In genomic region chr3:84037536-84037935, GRCm38 (mm10) we compare ENCODE assay signal across 7 mouse cellular contexts. TPM values are rescaled to one million over a fixed set of nuclear protein-coding genes. Genes with fewer than 3 reads are reported as not detected.
A peak's percentile ranks its signal among the peaks of the same experiment; 100 is the strongest.
DNase-seq lines count a peak whose midpoint lies in the region; ATAC-seq and TF ChIP-seq lines count a peak whose summit lies in the region.

No protein-coding gene starts in this region.

- ATAC-seq in megakaryocyte, adult 5-6 weeks (ENCODE audit: poor library complexity, severe bottlenecking) = no peak
- no peak for ATAC-seq in forebrain, embryonic 15.5 days (replicated peaks)
- ATAC-seq in liver, embryonic 13.5 days (ENCODE audit: low read depth) = no peak
- ATAC-seq in stomach, embryonic 16.5 days (ENCODE audit: insufficient read depth, low FRiP score) = no peak

- peak overlapping the region; percentile 90 for H3K4me2 ChIP-seq in forebrain, embryonic 15.5 days (replicated peaks)
- H3K4me2 ChIP-seq in liver, embryonic 13.5 days = peak overlapping the region; percentile 97
- peak overlapping the region; percentile 98 for H3K4me2 ChIP-seq in stomach, embryonic 16.5 days (ENCODE audit: low read depth, low read length)

- H3K4me1 ChIP-seq in megakaryocyte, embryonic 14.5 days = peaks cover 87% of the 10 kb centered on the region
- H3K4me1 ChIP-seq in forebrain, embryonic 15.5 days = peaks cover 67% of the 10 kb centered on the region
- peaks cover 86% of the 10 kb centered on the region for H3K4me1 ChIP-seq in liver, embryonic 13.5 days (replicated peaks)
- H3K4me1 ChIP-seq in stomach, embryonic 16.5 days (ENCODE audit: control insufficient read depth, insufficient read depth, low read length) = peaks cover 39% of the 10 kb centered on the region

- H3K4me3 ChIP-seq in megakaryocyte, embryonic 14.5 days (replicated peaks) = peak overlapping the region; percentile 91
- peak overlapping the region; percentile 95 for H3K4me3 ChIP-seq in forebrain, embryonic 15.5 days
- H3K4me3 ChIP-seq in liver, embryonic 13.5 days (replicated peaks) = peak overlapping the region; percentile 91
- no peak overlapping the region for H3K4me3 ChIP-seq in stomach, embryonic 16.5 days (replicated peaks; ENCODE audit: low read length)
- no peak overlapping the region for H3K4me3 ChIP-seq in left cerebral cortex, adult 2 months

- intact Hi-C loops in left cerebral cortex, adult 2 months (cut with DNase I) = no loop called here

- no peak for DNase-seq in liver, embryonic 13.5 days
- no peak for DNase-seq in left cerebral cortex, adult 2 months (ENCODE audit: extremely low spot score in 1 of 2, low spot score in 2 of 2)
- DNase-seq in right cerebral cortex, adult 18-20 months = no peak

- H3K9ac ChIP-seq in forebrain, embryonic 15.5 days (replicated peaks) = 0 out of 2 replicates have a peak overlapping the region, but pooled peaks have one; percentile 25
- H3K9ac ChIP-seq in liver, embryonic 13.5 days = peak overlapping the region; percentile 97
- H3K9ac ChIP-seq in stomach, embryonic 16.5 days (ENCODE audit: low read length) = no peak overlapping the region

- H3K36me3 ChIP-seq in megakaryocyte, embryonic 14.5 days (replicated peaks; ENCODE audit: low read length) = peaks cover 42% of the 10 kb centered on the region
- peaks cover 3% of the 10 kb centered on the region; the same call in 1 of the 2 replicates for H3K36me3 ChIP-seq in forebrain, embryonic 15.5 days
- peaks cover 16% of the 10 kb centered on the region for H3K36me3 ChIP-seq in liver, embryonic 13.5 days
- H3K36me3 ChIP-seq in stomach, embryonic 16.5 days (ENCODE audit: control insufficient read depth, insufficient read depth, low read length) = no peaks in the 10 kb centered on the region

- no peaks in the 10 kb centered on the region for H3K27me3 ChIP-seq in megakaryocyte, embryonic 14.5 days (replicated peaks)
- H3K27me3 ChIP-seq in forebrain, embryonic 15.5 days = no peaks in the 10 kb centered on the region
- H3K27me3 ChIP-seq in liver, embryonic 13.5 days = no peaks in the 10 kb centered on the region
- H3K27me3 ChIP-seq in stomach, embryonic 16.5 days (ENCODE audit: control insufficient read depth, insufficient read depth, low read length) = no peaks in the 10 kb centered on the region

- no peaks in the 10 kb centered on the region for H3K9me3 ChIP-seq in megakaryocyte, embryonic 14.5 days
- H3K9me3 ChIP-seq in forebrain, embryonic 15.5 days = no peaks in the 10 kb centered on the region
- no peaks in the 10 kb centered on the region for H3K9me3 ChIP-seq in liver, embryonic 13.5 days (replicated peaks)
- H3K9me3 ChIP-seq in stomach, embryonic 16.5 days (replicated peaks; ENCODE audit: control insufficient read depth, low read length) = no peaks in the 10 kb centered on the region

- WGBS in forebrain, embryonic 15.5 days = 77% methylated on average over 3 of the region's 3 CpGs
- 69% methylated on average over 3 of the region's 3 CpGs for WGBS in liver, embryonic 13.5 days (ENCODE audit: insufficient replicate concordance)
- 79% methylated on average over 3 of the region's 3 CpGs for WGBS in stomach, embryonic 16.5 days

- H3K27ac ChIP-seq in forebrain, embryonic 15.5 days (replicated peaks) = no peak overlapping the region
- peak overlapping the region; percentile 97 for H3K27ac ChIP-seq in liver, embryonic 13.5 days
- H3K27ac ChIP-seq in stomach, embryonic 16.5 days (ENCODE audit: low read length) = no peak overlapping the region
- H3K27ac ChIP-seq in left cerebral cortex, adult 2 months = no peak overlapping the region

- TF ChIP-seq CTCF in left cerebral cortex, adult 2 months (IDR thresholded peaks at IDR 0.05) = no peak

RNA-seq across cellular contexts. Expression of gene Tmem131l, which starts 2.4 kb away (rescaled TPM):
- polyA plus RNA-seq in megakaryocyte, embryonic 14.5 days (2012; ENCODE audit: insufficient read depth, low replicate concordance) = 24.6 and 75.9 TPM in 2 replicates
- total RNA-seq in megakaryocyte, adult 5-6 weeks (2015) = 40.0 and 63.5 TPM in 2 replicates
- total RNA-seq in megakaryocyte, adult 5-6 weeks (2017) = 29.7 and 40.2 TPM in 2 replicates
- 125 and 130 TPM in 2 replicates for polyA plus RNA-seq in forebrain, embryonic 15.5 days (2015; fragmentation: Nextera tagmentation; extraction: Ambion mirVana)
- 23.0 and 23.7 TPM in 2 replicates for polyA plus RNA-seq in liver, embryonic 13.5 days (2015; fragmentation: Nextera tagmentation; extraction: Ambion mirVana)
- 38.9 and 41.7 TPM in 2 replicates for polyA plus RNA-seq in stomach, embryonic 16.5 days (2015; fragmentation: Nextera tagmentation; extraction: Ambion mirVana)
- 10 to 100 TPM; 21.7 to 24.9 TPM for total RNA-seq in left cerebral cortex, adult 2 months (2021)

Comparison
In these comparisons a context has a peak if more than half of its experiments do, and no peak if none do; other contexts are left out.
1. H3K4me3 ChIP-seq: peak in megakaryocyte, embryonic 14.5 days (single experiment), forebrain, embryonic 15.5 days (single experiment) and liver, embryonic 13.5 days (single experiment); none in stomach, embryonic 16.5 days (single experiment) and left cerebral cortex, adult 2 months (single experiment).
2. Peak in every context shown above with its lines, with median percentiles within 50 percentile points of each other: H3K4me2 ChIP-seq.